Mouse (Mus musculus): ENCODE data around the gene Dnm2. TPM values are rescaled to one million over a fixed set of nuclear protein-coding genes. Genes with fewer than 3 reads are reported as not detected.
A peak's percentile ranks its signal among the peaks of the same experiment; 100 is the strongest.

The Dnm2 gene
- polyA plus RNA-seq, 1 experiment from 2014 or later: 72.1 TPM

DNA sequence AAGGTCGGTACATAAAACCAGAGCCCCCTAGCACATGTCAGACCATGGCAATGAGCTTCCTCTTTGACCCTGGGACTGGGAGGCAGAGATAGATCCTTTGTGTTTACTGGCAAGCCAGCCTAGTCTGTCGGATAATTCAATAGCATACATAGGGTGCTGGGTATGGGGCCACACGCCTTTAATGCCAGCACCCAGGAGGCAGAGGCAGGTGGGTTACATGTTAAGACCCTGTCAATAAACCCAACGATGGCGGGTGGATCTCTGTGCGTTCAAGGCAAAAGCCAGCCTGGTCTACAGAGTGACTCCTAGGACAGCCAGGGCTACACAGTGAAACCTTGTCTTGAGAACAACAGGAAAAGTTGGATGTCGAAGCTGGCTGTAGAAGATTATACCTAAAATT, 16.1 kb upstream of the Dnm2 start:
- ATAC-seq (ENCODE audit: low FRiP score): no peak
- peaks cover 22% of the 10 kb centered on the region for H3K4me1 ChIP-seq (replicated peaks)
- 76% methylated on average over 7 of the region's 7 CpGs for WGBS
- H3K9ac ChIP-seq: no peak overlapping the region
- H3K36me3 ChIP-seq: peaks cover 40% of the 10 kb centered on the region
- H3K4me3 ChIP-seq: no peak overlapping the region
- H3K27ac ChIP-seq: no peak overlapping the region
- no peaks in the 10 kb centered on the region for H3K9me3 ChIP-seq
- H3K4me2 ChIP-seq: no peak overlapping the region
- H3K27me3 ChIP-seq: no peaks in the 10 kb centered on the region

DNA sequence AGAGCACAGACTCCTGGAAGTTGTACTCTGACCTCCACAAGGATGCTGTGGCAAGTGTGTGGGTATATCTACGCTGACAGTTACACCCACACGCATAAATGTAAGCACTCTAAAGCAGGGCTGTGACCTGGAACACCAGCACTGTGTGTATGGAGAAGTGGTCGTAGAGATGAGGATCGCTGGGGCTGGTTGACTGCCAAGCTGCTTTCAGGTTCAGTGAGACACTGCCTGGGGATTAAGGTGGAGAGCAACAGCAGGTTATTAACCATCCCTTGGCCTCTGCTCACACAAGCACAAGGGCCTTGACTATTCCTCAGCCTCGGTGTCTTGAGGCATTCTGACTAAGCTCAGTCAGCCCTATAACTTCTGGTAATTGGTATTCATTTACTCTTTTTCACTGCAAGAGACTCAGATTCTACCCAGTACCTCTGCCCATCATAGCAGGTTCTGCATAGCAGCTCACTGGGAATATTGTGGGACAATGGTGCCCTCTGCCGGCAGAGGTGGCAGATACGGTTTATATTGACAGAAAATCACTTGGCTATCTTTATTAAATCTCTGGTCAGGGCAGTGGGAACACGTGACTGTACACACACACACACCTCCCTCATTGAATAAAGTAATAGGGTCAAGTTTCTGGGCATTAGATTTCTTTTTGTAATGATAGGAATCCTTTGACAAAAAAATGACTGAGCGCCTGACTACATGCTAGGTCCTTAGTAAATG, 15.0 kb upstream of the Dnm2 start:
- WGBS: 38% methylated on average over 9 of the region's 9 CpGs
- H3K4me3 ChIP-seq: no peak overlapping the region
- H3K27ac ChIP-seq: peak overlapping the region; percentile 50; the same call in 1 of the 2 replicates
- H3K27me3 ChIP-seq: no peaks in the 10 kb centered on the region
- no peaks in the 10 kb centered on the region for H3K9me3 ChIP-seq
- H3K4me2 ChIP-seq: no peak overlapping the region
- peaks cover 36% of the 10 kb centered on the region for H3K36me3 ChIP-seq
- H3K4me1 ChIP-seq (replicated peaks): peaks cover 25% of the 10 kb centered on the region
- 0 out of 2 replicates have a peak, but pooled peaks have one; percentile 8 for ATAC-seq (ENCODE audit: low FRiP score)
- H3K9ac ChIP-seq: no peak overlapping the region

DNA sequence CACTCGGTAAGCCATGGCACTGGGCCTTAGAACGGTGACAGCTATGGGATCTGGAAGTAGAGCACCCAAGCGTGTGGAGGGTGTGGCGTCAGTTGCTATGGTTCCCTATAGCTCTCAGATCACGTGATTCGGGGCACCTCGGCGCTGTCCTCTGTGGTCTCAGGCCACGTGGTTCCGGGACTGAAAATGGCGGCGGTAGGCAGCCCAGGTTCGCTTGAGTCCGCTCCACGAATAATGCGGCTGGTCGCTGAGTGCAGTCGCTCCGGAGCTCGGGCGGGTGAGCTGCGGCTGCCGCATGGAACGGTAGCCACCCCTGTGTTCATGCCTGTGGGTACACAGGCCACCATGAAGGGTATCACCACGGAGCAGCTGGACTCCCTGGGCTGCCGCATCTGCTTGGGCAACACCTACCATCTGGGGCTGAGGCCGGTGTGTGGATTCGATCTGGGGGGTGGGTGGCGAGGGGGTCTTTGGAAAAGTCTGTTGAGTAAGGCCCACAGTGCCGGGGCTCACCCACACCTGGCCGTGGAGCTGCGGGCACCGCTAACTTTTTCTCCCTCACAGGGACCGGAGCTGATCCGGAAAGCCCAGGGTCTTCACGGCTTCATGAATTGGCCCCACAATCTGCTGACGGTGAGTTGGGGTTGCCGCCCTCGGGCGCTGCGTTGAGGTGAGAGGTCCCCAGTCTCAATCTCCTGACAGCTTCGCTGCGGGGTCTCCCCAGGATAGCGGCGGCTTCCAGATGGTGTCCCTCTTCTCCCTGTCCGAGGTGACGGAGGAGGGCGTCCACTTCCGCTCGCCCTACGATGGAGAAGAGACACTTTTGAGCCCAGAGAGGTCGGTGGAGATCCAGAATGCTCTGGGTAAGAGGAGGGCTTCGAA, 12.8 kb upstream of the Dnm2 start, which contains the start of gene Qtrt1:
Gene Qtrt1, plus strand, starts transcription at position 169 of the 882 bp plus-strand sequence.
- H3K4me1 ChIP-seq (replicated peaks): peaks cover 25% of the 10 kb centered on the region
- WGBS: 2% methylated on average over 53 of the region's 53 CpGs
- no peaks in the 10 kb centered on the region for H3K27me3 ChIP-seq
- H3K4me2 ChIP-seq: peak within 1 kb of the TSS; percentile 93
- no peaks in the 10 kb centered on the region for H3K9me3 ChIP-seq
- H3K9ac ChIP-seq: peak within 1 kb of the TSS; percentile 84
- peak within 1 kb of the TSS; percentile 78 for H3K4me3 ChIP-seq
- H3K27ac ChIP-seq: peak within 1 kb of the TSS; percentile 87
- peaks cover 28% of the 10 kb centered on the region for H3K36me3 ChIP-seq
- peak; percentile 94 for ATAC-seq (ENCODE audit: low FRiP score)

DNA sequence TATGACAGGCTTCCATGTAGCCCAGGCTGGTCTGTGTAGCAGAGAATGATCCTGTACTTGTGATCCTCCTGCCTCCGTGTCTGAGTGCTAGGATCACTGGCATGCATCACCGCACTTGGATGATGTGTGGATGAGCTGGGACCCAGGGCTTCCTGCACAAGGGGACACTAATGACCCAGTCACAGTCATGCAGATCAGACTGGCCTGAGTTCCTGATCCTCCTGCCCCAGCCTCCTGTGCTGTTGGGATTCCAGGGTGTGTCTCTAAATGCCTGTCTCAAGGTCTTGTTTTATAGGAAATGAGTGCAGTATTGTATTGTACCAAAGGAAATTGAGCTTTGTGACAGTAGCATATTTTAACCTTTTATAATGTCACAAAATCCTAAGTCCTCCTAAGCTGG, 6.8 kb upstream of the Dnm2 start:
- 86% methylated on average over 2 of the region's 2 CpGs for WGBS
- Histone ChIP-seq H3K27me3 (no peaks in the 10 kb centered on the region), H3K27ac (no peak overlapping the region), H3K4me1 (replicated peaks) (peaks cover 8% of the 10 kb centered on the region), H3K4me3 (no peak overlapping the region), H3K4me2 (no peak overlapping the region), H3K9ac (no peak overlapping the region), H3K36me3 (peaks cover 60% of the 10 kb centered on the region), H3K9me3 (no peaks in the 10 kb centered on the region)
- no peak for ATAC-seq (ENCODE audit: low FRiP score)

DNA sequence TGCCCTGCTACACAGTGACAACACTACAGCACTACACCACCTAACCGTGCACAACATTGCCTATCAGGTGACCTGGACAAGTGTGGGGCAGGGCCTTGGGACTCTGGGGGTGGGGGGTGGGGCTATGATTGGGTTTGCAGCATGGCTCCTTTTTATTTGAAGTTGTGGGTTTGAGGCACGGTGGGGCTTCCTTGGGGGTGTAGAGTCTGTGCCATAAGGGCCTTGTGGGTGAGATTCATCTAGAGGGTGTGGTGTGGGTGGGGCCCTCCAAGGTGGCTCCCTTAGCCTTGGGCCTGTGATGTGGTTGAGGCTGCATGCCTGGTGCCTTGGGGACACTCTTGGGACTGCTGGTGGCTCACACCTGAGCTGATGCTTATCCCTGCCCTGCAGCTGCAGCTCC, 5.1 kb upstream of the Dnm2 start:
- Histone ChIP-seq H3K9ac (0 out of 2 replicates have a peak overlapping the region, but pooled peaks have one; percentile 8), H3K9me3 (no peaks in the 10 kb centered on the region), H3K4me1 (replicated peaks) (peaks cover 3% of the 10 kb centered on the region; the same call in 1 of the 2 replicates), H3K4me3 (no peak overlapping the region), H3K36me3 (peaks cover 54% of the 10 kb centered on the region), H3K4me2 (no peak overlapping the region), H3K27me3 (no peaks in the 10 kb centered on the region), H3K27ac (no peak overlapping the region)
- 91% methylated on average over 2 of the region's 2 CpGs for WGBS
- ATAC-seq (ENCODE audit: low FRiP score): no peak

DNA sequence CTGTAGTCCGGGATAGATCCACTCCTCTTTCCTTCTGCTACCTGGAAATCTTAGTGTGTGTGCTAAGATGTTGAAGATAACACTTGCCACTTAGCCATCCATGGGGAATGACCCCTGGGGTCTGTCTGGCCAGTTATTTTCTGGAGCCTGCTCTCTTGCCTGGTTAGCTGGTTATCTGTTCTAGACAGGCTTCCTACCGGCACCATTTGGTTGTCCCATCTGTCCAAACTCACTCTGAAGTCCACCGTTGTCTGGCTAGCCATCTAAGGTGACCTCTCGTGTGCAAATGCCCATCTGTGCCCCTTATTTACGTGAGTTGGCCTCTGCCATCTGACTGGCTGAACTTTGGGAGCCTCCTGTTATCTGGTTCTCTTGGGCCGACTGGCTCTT, 843 bp downstream of the Dnm2 start:
- 8% methylated on average over 6 of the region's 6 CpGs for WGBS
- H3K27me3 ChIP-seq: no peaks in the 10 kb centered on the region
- H3K9me3 ChIP-seq: no peaks in the 10 kb centered on the region
- peak overlapping the region; percentile 90; the same call in 1 of the 2 replicates for H3K27ac ChIP-seq
- peaks cover 10% of the 10 kb centered on the region for H3K36me3 ChIP-seq
- no peak for ATAC-seq (ENCODE audit: low FRiP score)
- H3K9ac ChIP-seq: peak overlapping the region; percentile 92
- peak overlapping the region; percentile 94 for H3K4me3 ChIP-seq
- H3K4me1 ChIP-seq (replicated peaks): peaks cover 41% of the 10 kb centered on the region
- H3K4me2 ChIP-seq: peak overlapping the region; percentile 97

DNA sequence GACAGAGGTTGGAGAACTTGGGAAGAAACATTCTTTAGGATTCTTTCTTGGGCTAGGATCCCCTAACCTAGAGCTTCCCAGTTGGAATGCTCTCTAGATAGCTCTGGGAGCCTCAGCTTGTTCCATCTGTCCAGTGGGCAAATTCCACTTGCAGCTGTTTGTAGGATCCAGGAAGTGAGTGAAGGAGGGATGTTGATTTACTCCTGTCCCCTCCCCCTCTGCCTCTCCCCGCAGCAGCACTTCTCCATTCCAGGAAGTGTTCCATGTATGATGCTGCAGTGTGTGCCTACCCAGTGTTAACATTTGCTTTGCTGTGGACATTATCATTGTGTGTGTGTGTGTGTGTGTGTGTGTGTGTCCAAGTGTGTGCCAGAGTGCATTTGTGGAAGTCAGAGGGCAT, 1.3 kb downstream of the Dnm2 start:
- 0 out of 2 replicates have a peak overlapping the region, but pooled peaks have one; percentile 90 for H3K27ac ChIP-seq
- H3K9me3 ChIP-seq: no peaks in the 10 kb centered on the region
- H3K9ac ChIP-seq: peak overlapping the region; percentile 92
- no peaks in the 10 kb centered on the region for H3K27me3 ChIP-seq
- H3K4me1 ChIP-seq (replicated peaks): peaks cover 45% of the 10 kb centered on the region
- H3K4me2 ChIP-seq: peak overlapping the region; percentile 97
- H3K36me3 ChIP-seq: peaks cover 6% of the 10 kb centered on the region
- WGBS: 50% methylated on average over 1 of the region's 1 CpGs
- peak overlapping the region; percentile 94 for H3K4me3 ChIP-seq
- ATAC-seq (ENCODE audit: low FRiP score): no peak

DNA sequence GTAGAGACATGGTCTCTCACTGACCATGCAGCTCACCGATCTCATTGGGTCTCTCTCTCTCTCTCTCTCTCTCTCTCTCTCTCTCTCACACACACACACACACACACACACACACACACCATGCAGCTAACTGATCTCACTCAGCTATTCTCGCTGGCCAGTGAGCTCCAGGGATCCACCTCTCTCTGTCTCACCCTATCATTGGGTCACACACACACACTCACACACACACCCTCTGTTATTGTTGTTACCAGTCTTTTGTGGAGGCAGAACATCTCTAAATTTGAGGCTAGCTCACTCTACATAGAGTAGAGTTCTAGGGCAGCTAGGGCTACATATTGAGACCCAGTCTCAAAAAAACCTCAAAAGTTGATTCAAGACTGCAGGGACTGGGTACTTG, 1.8 kb downstream of the Dnm2 start:
- no peak overlapping the region for H3K27ac ChIP-seq
- H3K4me3 ChIP-seq: peak overlapping the region; percentile 94; the same call in 1 of the 2 replicates
- H3K9ac ChIP-seq: no peak overlapping the region; the same call in 1 of the 2 replicates
- no peaks in the 10 kb centered on the region for H3K27me3 ChIP-seq
- H3K36me3 ChIP-seq: 0 out of 2 replicates have a peak, but pooled peaks cover under 1% of the 10 kb centered on the region
- H3K4me1 ChIP-seq (replicated peaks): peaks cover 49% of the 10 kb centered on the region
- H3K9me3 ChIP-seq: no peaks in the 10 kb centered on the region
- 68% methylated on average over 2 of the region's 2 CpGs for WGBS
- H3K4me2 ChIP-seq: peak overlapping the region; percentile 97
- no peak for ATAC-seq (ENCODE audit: low FRiP score)

DNA sequence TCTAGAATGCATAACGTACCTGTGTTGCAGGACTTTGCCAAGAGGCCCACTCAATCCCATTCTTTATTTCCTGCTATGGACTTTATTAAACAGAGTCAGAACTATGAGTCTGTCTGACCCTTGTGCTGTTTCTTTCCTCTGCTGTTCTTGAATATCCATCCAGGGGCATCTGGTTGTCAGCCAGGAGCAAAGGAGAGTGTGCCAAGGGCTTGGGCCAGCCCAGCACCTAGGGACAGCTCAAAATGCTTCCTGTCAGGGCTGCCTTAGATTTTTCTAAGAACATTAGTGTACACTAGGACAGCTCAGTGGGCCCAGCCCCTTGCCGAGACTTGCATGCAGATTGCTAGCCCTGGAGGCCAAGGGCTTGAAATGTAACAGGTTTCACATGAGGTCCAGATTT, 3.1 kb downstream of the Dnm2 start:
- H3K4me1 ChIP-seq (replicated peaks): peaks cover 49% of the 10 kb centered on the region
- 92% methylated on average over 2 of the region's 2 CpGs for WGBS
- ATAC-seq (ENCODE audit: low FRiP score): no peak

DNA sequence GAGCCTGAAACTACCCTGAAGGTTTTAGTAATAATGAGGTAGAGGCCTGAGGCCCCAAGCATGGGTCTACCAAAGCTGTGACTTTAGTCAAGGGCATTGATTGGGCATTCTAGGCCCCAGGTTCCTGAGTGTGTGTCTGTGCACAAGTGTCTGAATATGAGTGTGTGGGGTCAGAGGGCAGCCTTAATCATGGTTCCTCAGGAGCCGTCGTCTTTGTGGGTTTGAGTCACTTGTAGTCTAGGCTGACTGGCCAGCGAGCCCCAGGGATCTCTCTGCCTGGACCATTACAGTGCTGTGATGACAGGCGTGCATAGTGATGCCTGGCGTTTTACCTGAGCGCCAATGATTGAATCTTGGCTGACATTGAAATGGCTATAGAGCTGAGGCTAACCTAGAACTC, 3.5 kb downstream of the Dnm2 start:
- ATAC-seq (ENCODE audit: low FRiP score): no peak
- H3K9ac ChIP-seq: no peak overlapping the region
- no peaks in the 10 kb centered on the region for H3K9me3 ChIP-seq
- H3K4me3 ChIP-seq: no peak overlapping the region
- no peaks in the 10 kb centered on the region for H3K27me3 ChIP-seq
- H3K36me3 ChIP-seq: no peaks in the 10 kb centered on the region
- no peak overlapping the region for H3K4me2 ChIP-seq
- WGBS: 89% methylated on average over 6 of the region's 6 CpGs
- H3K4me1 ChIP-seq (replicated peaks): peaks cover 50% of the 10 kb centered on the region
- no peak overlapping the region for H3K27ac ChIP-seq

More for the DNA sequence above, 3.1 kb downstream of the Dnm2 start:
- H3K27me3 ChIP-seq: no peaks in the 10 kb centered on the region
- H3K9me3 ChIP-seq: no peaks in the 10 kb centered on the region
- H3K4me2 ChIP-seq: no peak overlapping the region
- no peaks in the 10 kb centered on the region for H3K36me3 ChIP-seq
- no peak overlapping the region for H3K27ac ChIP-seq
- H3K9ac ChIP-seq: no peak overlapping the region
- H3K4me3 ChIP-seq: no peak overlapping the region

DNA sequence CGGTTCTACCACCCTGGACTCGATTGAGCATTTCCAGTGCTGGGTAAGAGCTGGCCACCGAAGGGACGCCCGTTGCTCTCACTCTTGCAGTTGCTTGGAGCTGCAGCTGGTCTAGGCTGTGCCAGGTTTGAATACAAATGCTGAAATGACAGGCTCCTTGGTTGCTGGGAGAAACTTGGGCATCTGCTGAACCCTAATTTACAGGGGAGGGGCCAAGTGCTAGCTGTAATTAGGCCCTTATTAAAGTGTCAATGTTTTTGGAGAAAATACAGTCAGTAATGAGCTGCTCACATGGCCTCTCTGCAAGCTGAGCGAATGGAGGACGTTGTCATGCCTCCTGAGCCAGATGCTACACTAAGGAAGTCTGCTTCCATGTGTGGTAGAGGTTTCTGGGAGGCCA, 6.0 kb downstream of the Dnm2 start:
- H3K27me3 ChIP-seq: no peaks in the 10 kb centered on the region
- peak overlapping the region; percentile 35; the same call in 1 of the 2 replicates for H3K9ac ChIP-seq
- H3K27ac ChIP-seq: no peak overlapping the region
- H3K4me1 ChIP-seq (replicated peaks): peaks cover 51% of the 10 kb centered on the region
- ATAC-seq (ENCODE audit: low FRiP score): 0 out of 2 replicates have a peak, but pooled peaks have one; percentile 11
- WGBS: 82% methylated on average over 7 of the region's 7 CpGs
- no peaks in the 10 kb centered on the region for H3K9me3 ChIP-seq
- H3K4me3 ChIP-seq: no peak overlapping the region
- H3K36me3 ChIP-seq: no peaks in the 10 kb centered on the region
- no peak overlapping the region for H3K4me2 ChIP-seq

DNA sequence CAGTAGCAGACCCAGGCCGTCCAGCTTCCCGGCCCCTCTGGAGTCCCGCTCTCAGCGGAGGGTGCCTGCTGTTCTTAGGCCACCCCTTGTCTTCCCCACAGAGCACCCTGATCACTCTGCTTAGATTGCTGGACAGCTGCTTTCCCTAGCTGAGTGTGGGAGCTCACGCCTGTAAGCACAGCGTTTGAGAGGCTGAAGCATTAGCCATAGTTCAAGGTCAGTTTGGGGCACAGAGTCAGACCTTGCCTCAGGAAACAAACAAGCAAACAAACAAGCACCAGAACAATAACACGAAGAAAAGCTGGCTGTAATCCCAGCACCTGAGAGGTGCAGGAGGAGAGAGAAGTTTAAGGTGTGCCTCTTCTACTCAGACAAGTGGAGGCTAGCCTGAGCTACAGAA, 7.4 kb downstream of the Dnm2 start:
- 88% methylated on average over 7 of the region's 7 CpGs for WGBS
- no peak for ATAC-seq (ENCODE audit: low FRiP score)
- Histone ChIP-seq H3K27ac (no peak overlapping the region), H3K4me3 (no peak overlapping the region), H3K27me3 (no peaks in the 10 kb centered on the region), H3K4me2 (no peak overlapping the region), H3K9me3 (no peaks in the 10 kb centered on the region), H3K9ac (no peak overlapping the region), H3K4me1 (replicated peaks) (peaks cover 39% of the 10 kb centered on the region), H3K36me3 (no peaks in the 10 kb centered on the region)

Data from hindbrain, embryonic 13.5 days (tissue).